Mouse (Mus musculus) erythroblast, embryonic 14.5 days (primary cell): ENCODE data around the gene Kiz. TPM values are rescaled to one million over a fixed set of nuclear protein-coding genes. Genes with fewer than 3 reads are reported as not detected.

ENCODE experiments used
- H3K27me3 ChIP-seq: 2 replicates; pipeline ENCODE4 v1.6.1; 2012; ENCODE audit warnings: inconsistent platforms; ENCODE audit not compliant: control insufficient read depth
- H3K36me3 ChIP-seq: 2 replicates; pipeline ENCODE4 v1.6.1; 2012; ENCODE audit warnings: mild to moderate bottlenecking, inconsistent platforms; ENCODE audit not compliant: control insufficient read depth
- H3K4me1 ChIP-seq: 2 replicates; pipeline ENCODE4 v1.6.1; 2012; ENCODE audit warnings: inconsistent platforms; ENCODE audit not compliant: control insufficient read depth
- H3K4me3 ChIP-seq: replicated peaks from 2 replicates; pipeline ENCODE3; 2012; ENCODE audit warnings: moderate library complexity, mild to moderate bottlenecking, inconsistent platforms
- H3K9me3 ChIP-seq: 2 replicates; pipeline ENCODE4 v1.6.1; 2012; ENCODE audit warnings: low read length, inconsistent platforms, mixed read lengths; ENCODE audit not compliant: control insufficient read depth
- GATA1 ChIP-seq: IDR thresholded peaks from 2 replicates; pipeline ENCODE4 v1.6.1; 2012; ENCODE audit warnings: low read length, inconsistent platforms, mixed read lengths
- TAL1 ChIP-seq: IDR thresholded peaks from 3 replicates; pipeline ENCODE4 v1.6.1; 2012; ENCODE audit warnings: low read length, inconsistent platforms, mixed read lengths
- polyA plus RNA-seq: library from polyadenylated mRNA; stranded (reverse); fragments of >175 nt; gene quantifications from 2 replicates; pipeline ENCODE4 v1.2.3, GENCODE M21; 2012

Kiz gene
- polyA plus RNA-seq, result 0.48 and 1.3 TPM in 2 replicates

GRCm38 (mm10) chr2:146855599-146856039, at the start of gene Kiz:
Gene Kiz, plus strand, starts transcription at chr2:146855864.
- no peaks in the 10 kb centered on the region for H3K9me3 ChIP-seq
- TF ChIP-seq GATA1, result no peak
- no peak for TF ChIP-seq TAL1
- H3K27me3 ChIP-seq, result no peaks in the 10 kb centered on the region
- peaks cover 24% of the 10 kb centered on the region for H3K4me1 ChIP-seq
- no peaks in the 10 kb centered on the region for H3K36me3 ChIP-seq
- peak within 1 kb of the TSS; percentile 97 for H3K4me3 ChIP-seq

- H3K4me1 ChIP-seq, result no peaks in the 10 kb centered on the region
- TF ChIP-seq TAL1 (no peak), GATA1 (no peak)
- H3K4me3 ChIP-seq, result no peak overlapping the region
- H3K27me3 ChIP-seq, result no peaks in the 10 kb centered on the region
- H3K36me3 ChIP-seq, result no peaks in the 10 kb centered on the region
- no peaks in the 10 kb centered on the region for H3K9me3 ChIP-seq
These were observed 45.9 kb upstream of the Kiz start for GRCm38 (mm10) chr2:146809706-146810256.

GRCm38 (mm10) chr2:146810695-146811094, 45.0 kb upstream of the Kiz start:
- no peaks in the 10 kb centered on the region for H3K9me3 ChIP-seq
- TF ChIP-seq TAL1, result no peak
- no peak for TF ChIP-seq GATA1
- H3K27me3 ChIP-seq, result no peaks in the 10 kb centered on the region
- no peaks in the 10 kb centered on the region for H3K36me3 ChIP-seq
- no peaks in the 10 kb centered on the region for H3K4me1 ChIP-seq
- H3K4me3 ChIP-seq, result no peak overlapping the region

- H3K36me3 ChIP-seq, result no peaks in the 10 kb centered on the region
- no peak overlapping the region for H3K4me3 ChIP-seq
- no peaks in the 10 kb centered on the region for H3K9me3 ChIP-seq
- no peaks in the 10 kb centered on the region for H3K4me1 ChIP-seq
- no peaks in the 10 kb centered on the region for H3K27me3 ChIP-seq
- TF ChIP-seq TAL1 (no peak), GATA1 (no peak)
These were observed 40.7 kb upstream of the Kiz start for GRCm38 (mm10) chr2:146814978-146815377.

GRCm38 (mm10) chr2:146819065-146819464, 36.6 kb upstream of the Kiz start:
- no peaks in the 10 kb centered on the region for H3K4me1 ChIP-seq
- no peak for TF ChIP-seq GATA1
- TF ChIP-seq TAL1, result no peak
- H3K27me3 ChIP-seq, result no peaks in the 10 kb centered on the region
- H3K9me3 ChIP-seq, result no peaks in the 10 kb centered on the region
- H3K4me3 ChIP-seq, result no peak overlapping the region
- no peaks in the 10 kb centered on the region for H3K36me3 ChIP-seq

- H3K4me3 ChIP-seq, result no peak overlapping the region
These were observed 32.1 kb upstream of the Kiz start for GRCm38 (mm10) chr2:146823483-146823951.

GRCm38 (mm10) chr2:146824043-146824442, 31.6 kb upstream of the Kiz start:
- Histone ChIP-seq H3K27me3 (no peaks in the 10 kb centered on the region), H3K9me3 (no peaks in the 10 kb centered on the region), H3K36me3 (no peaks in the 10 kb centered on the region), H3K4me1 (no peaks in the 10 kb centered on the region), H3K4me3 (no peak overlapping the region)
- no peak for TF ChIP-seq TAL1
- no peak for TF ChIP-seq GATA1

More at GRCm38 (mm10) chr2:146823483-146823951, 32.1 kb upstream of the Kiz start:
- Histone ChIP-seq H3K36me3 (no peaks in the 10 kb centered on the region), H3K27me3 (no peaks in the 10 kb centered on the region), H3K9me3 (no peaks in the 10 kb centered on the region), H3K4me1 (no peaks in the 10 kb centered on the region)
- TF ChIP-seq TAL1 (no peak), GATA1 (no peak)

GRCm38 (mm10) chr2:146828006-146828405, 27.7 kb upstream of the Kiz start:
- TF ChIP-seq GATA1 (no peak), TAL1 (no peak)
- no peak overlapping the region for H3K4me3 ChIP-seq

GRCm38 (mm10) chr2:146833222-146834063, 22.2 kb upstream of the Kiz start:
- H3K36me3 ChIP-seq, result no peaks in the 10 kb centered on the region
- no peaks in the 10 kb centered on the region for H3K4me1 ChIP-seq
- TF ChIP-seq TAL1, result no peak
- no peak for TF ChIP-seq GATA1
- peaks cover 75% of the 10 kb centered on the region for H3K27me3 ChIP-seq
- no peak overlapping the region for H3K4me3 ChIP-seq
- H3K9me3 ChIP-seq, result peaks cover 2% of the 10 kb centered on the region; the same call in 1 of the 2 replicates

More at GRCm38 (mm10) chr2:146828006-146828405, 27.7 kb upstream of the Kiz start:
- no peaks in the 10 kb centered on the region for H3K4me1 ChIP-seq
- H3K9me3 ChIP-seq, result no peaks in the 10 kb centered on the region
- H3K27me3 ChIP-seq, result peaks cover 21% of the 10 kb centered on the region
- no peaks in the 10 kb centered on the region for H3K36me3 ChIP-seq
